Mouse (Mus musculus) heart, embryonic 16.5 days (tissue): ENCODE results near the gene Eif3m. TPM values are rescaled to one million over a fixed set of nuclear protein-coding genes. Genes with fewer than 3 reads are reported as not detected.
"Not testable (repeated sequence)": the region's sequence is repeated elsewhere in the genome, so short reads cannot be mapped to it uniquely, and the experiment has no call there.

Experiments
- ATAC-seq: fragments of 200-750 bp; cut with Nextera tagmentation; replicated peaks from 2 replicates; pipeline ENCODE4 v1.8.0; 2017; ENCODE audit warnings: moderate number of reproducible peaks; ENCODE audit not compliant: insufficient read depth, low FRiP score; ENCODE audit errors: extremely low read depth
- H3K27ac ChIP-seq: fragments of 300-500 bp; sonication (generic); 2 replicates; pipeline ENCODE4 v1.5.1; 2014; ENCODE audit warnings: mild to moderate bottlenecking, low read length, control low read depth, moderate library complexity
- H3K27me3 ChIP-seq: fragments of 300-500 bp; sonication (generic); 2 replicates; pipeline ENCODE4 v1.6.1; 2014; ENCODE audit warnings: low read length, mixed read lengths; ENCODE audit not compliant: control insufficient read depth, insufficient read depth
- H3K36me3 ChIP-seq: fragments of 300-500 bp; sonication (generic); 2 replicates; pipeline ENCODE4 v1.6.1; 2014; ENCODE audit not compliant: control insufficient read depth, insufficient read depth
- H3K4me1 ChIP-seq: fragments of 300-500 bp; sonication (generic); 2 replicates; pipeline ENCODE4 v1.6.1; 2014; ENCODE audit warnings: low read length, mixed read lengths; ENCODE audit not compliant: control insufficient read depth, insufficient read depth
- H3K4me2 ChIP-seq: fragments of 300-500 bp; sonication (generic); 2 replicates; pipeline ENCODE4 v1.6.1; 2014; ENCODE audit warnings: low read depth, mild to moderate bottlenecking, control low read depth, low read length
- H3K4me3 ChIP-seq: fragments of 300-500 bp; sonication (generic); 2 replicates; pipeline ENCODE4 v1.5.1; 2014; ENCODE audit warnings: mild to moderate bottlenecking, control low read depth, low read length
- H3K9ac ChIP-seq: fragments of 300-500 bp; sonication (generic); 2 replicates; pipeline ENCODE4 v1.6.1; 2014; ENCODE audit warnings: low read length, control low read depth
- H3K9me3 ChIP-seq: fragments of 300-500 bp; sonication (generic); replicated peaks from 2 replicates; pipeline ENCODE4 v1.6.1; 2016; ENCODE audit warnings: low read length; ENCODE audit not compliant: control insufficient read depth
- WGBS: fragments of 180-500 bp; shearing (Covaris S2); extraction: QIAGEN DNeasy Blood & Tissue Kit; methylation state at CpG from one replicate; pipeline ENCODE4 v1.1.7; 2014; 5-methylcytosine and 5-hydroxymethylcytosine counted together
- polyA plus RNA-seq: library from polyadenylated mRNA; unstranded; fragments of >200 nt; fragmentation: Nextera tagmentation; extraction: Ambion mirVana; gene quantifications from 2 replicates; pipeline ENCODE4 v1.2.1, GENCODE M21; 2015

The Eif3m gene
- polyA plus RNA-seq, 1 experiment from 2014 or later: 214 TPM

DNA sequence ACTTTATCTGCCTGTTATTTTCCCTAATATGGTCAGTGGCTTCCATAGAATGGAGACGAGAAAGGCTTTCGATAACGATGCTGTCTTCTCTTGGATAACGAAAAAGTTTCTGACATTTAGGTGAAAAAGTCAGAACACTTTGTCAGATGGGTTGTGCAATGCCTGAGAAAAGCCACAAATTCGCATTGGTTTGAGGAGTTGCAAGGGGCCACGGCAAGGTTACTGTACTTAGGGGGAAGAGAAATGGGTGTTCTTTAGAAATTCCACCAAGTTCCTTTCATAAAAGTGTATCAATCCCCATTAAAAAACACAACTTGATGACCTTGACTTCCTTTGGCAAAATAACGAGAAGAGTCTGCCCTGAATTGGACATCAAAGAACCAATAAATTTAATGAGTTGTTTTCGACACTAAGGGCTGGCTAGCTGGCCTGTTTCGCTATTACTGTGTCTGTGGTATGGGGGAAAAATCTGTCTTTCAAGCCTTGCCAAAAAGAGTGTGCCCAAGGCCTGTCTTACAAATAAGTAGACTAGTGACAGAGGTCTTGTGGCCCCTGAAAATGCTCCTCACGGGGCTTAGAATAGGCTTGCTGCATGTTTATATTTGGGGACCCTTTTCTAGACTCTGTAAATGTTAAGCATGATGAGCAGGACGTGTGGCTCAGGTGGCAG is 19.7 kb upstream of the Eif3m start:
- 75% methylated on average over 11 of the region's 11 CpGs for WGBS
- no peaks in the 10 kb centered on the region for H3K9me3 ChIP-seq
- no peaks in the 10 kb centered on the region for H3K4me1 ChIP-seq
- no peak overlapping the region for H3K27ac ChIP-seq
- no peak for ATAC-seq
- H3K9ac ChIP-seq: no peak overlapping the region
- no peaks in the 10 kb centered on the region for H3K36me3 ChIP-seq
- H3K4me3 ChIP-seq: no peak overlapping the region
- H3K27me3 ChIP-seq: no peaks in the 10 kb centered on the region
- no peak overlapping the region for H3K4me2 ChIP-seq

DNA sequence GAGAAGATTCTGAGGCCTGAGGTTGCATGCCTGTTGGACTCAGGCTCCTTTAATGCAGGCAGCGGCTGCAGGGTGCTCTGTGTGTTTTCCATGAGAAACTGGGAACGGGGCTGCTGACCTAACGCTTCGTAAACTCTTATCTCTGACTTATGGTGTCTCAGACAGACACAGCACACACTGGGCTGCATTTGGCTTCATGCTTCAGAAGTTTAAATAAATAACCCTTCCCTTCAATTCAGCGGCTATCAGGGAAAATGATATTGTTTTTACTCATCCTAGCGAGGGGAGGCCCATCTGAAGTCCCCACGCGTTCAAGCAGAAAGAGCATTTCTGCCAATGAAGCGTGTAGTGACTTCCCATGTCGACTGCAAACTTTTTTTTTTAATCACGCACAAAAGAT is 19.1 kb upstream of the Eif3m start:
- H3K4me3 ChIP-seq: no peak overlapping the region
- no peaks in the 10 kb centered on the region for H3K36me3 ChIP-seq
- WGBS: 49% methylated on average over 11 of the region's 11 CpGs
- no peak for ATAC-seq
- no peak overlapping the region for H3K4me2 ChIP-seq
- H3K4me1 ChIP-seq: no peaks in the 10 kb centered on the region
- no peak overlapping the region for H3K27ac ChIP-seq
- no peaks in the 10 kb centered on the region for H3K9me3 ChIP-seq
- H3K27me3 ChIP-seq: no peaks in the 10 kb centered on the region
- H3K9ac ChIP-seq: no peak overlapping the region

DNA sequence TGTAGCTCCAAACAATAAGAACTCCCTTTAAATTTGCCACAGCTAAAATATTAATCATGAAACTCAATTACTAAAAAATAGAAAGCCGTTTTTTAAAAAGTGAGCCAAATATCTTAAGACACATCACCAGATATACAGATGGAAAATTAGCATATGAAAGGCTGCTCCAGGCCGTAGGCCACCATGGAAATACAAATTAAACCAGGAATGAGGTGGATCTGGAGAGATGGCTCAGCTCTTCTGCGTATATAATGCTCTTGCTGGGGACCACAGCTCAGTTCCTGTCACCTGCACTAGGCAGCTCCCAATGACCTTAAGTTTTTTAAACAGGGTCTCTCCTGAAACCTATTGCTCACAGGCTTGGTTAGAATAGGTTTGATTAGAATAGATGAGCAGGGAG is 17.2 kb upstream of the Eif3m start:
- no peak overlapping the region for H3K9ac ChIP-seq
- ATAC-seq: no peak
- H3K4me1 ChIP-seq: no peaks in the 10 kb centered on the region
- no peaks in the 10 kb centered on the region for H3K36me3 ChIP-seq
- no peaks in the 10 kb centered on the region for H3K9me3 ChIP-seq
- H3K27me3 ChIP-seq: no peaks in the 10 kb centered on the region
- H3K4me3 ChIP-seq: no peak overlapping the region
- no peak overlapping the region for H3K27ac ChIP-seq
- no peak overlapping the region for H3K4me2 ChIP-seq
- WGBS: 88% methylated on average over 3 of the region's 3 CpGs

DNA sequence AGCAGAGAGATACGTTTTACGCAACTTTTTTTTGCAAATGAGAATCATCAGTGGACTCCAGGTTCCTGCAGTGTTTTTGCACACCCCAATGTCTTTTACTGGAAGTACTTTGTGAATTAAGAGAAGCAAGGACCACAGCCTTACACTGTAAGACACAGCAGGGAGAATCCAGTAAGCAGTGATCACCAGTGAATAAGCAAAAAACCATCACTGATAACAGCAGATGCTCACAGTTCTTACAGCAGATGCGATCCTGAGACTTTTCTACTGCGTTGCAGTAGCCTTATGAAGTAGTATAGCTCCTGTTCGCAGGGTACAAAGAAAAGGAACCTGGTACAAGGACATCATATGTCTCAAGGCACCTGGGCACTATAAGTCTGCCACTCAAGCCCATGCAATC is 13.6 kb upstream of the Eif3m start:
- Histone ChIP-seq H3K36me3 (no peaks in the 10 kb centered on the region), H3K4me2 (no peak overlapping the region), H3K4me3 (no peak overlapping the region), H3K27ac (no peak overlapping the region), H3K4me1 (0 out of 2 replicates have a peak, but pooled peaks cover 3% of the 10 kb centered on the region), H3K9me3 (no peaks in the 10 kb centered on the region), H3K9ac (no peak overlapping the region), H3K27me3 (no peaks in the 10 kb centered on the region)
- WGBS: 84% methylated on average over 5 of the region's 5 CpGs
- no peak for ATAC-seq

DNA sequence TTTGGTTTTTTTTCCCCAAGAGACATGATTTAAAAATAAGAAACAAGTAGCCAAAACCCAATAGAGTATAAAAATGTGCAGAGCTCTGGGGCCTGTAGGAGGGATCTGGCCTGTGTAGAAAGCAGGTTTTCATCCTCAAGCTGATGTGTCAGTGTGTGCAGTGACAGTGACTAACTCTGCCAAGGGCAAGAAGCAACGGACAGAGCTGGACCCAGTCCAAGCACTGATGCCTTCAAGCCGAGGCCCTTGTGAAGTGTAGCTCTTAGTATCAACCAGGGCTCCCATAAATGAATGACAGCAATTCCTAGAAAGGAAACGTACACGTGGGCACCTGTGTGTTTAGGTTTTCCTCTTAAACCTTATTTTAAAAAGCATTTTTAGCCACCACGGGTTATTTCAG is 11.9 kb upstream of the Eif3m start:
- no peak overlapping the region for H3K4me2 ChIP-seq
- no peak overlapping the region for H3K27ac ChIP-seq
- H3K9me3 ChIP-seq: no peaks in the 10 kb centered on the region
- WGBS: 34% methylated on average over 5 of the region's 5 CpGs
- H3K27me3 ChIP-seq: no peaks in the 10 kb centered on the region
- no peaks in the 10 kb centered on the region for H3K36me3 ChIP-seq
- H3K4me1 ChIP-seq: 0 out of 2 replicates have a peak, but pooled peaks cover 3% of the 10 kb centered on the region
- ATAC-seq: no peak
- H3K9ac ChIP-seq: no peak overlapping the region
- H3K4me3 ChIP-seq: no peak overlapping the region

DNA sequence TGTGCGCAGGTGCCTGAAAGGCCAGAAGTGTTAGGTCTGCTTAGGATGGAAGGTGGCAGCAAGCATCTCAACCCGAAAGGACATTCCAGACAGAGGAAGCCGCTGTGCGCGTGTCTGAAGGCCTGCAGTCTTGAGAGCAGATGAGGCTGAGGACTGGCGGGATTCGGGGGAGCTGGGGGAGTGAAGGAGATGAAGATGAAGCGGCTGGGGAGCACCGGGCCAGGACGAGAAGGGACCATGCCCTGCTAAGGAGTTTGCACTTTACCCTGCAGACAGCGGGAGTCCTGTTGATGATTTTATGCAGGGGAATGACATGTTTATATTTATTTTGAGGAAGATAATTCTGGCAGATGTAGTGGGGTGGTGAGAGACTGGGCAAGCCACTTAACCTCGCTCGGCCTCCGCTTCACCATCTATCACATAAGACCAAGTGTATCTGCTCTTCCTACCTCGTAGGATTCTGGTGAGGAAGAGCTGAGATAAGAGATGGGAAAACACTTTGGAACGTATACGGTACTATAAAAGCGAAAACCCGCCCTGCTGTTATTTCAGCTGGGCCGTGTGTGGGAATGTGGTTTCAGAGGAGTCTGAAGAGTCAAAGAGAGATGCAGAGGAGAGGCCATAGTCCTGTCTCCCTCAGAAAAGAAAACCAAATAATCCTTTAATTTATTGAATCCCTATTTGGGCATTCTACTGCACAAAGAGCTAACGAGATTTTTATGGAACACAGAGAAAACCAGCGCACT is 10.2 kb upstream of the Eif3m start:
- no peak for ATAC-seq
- H3K27ac ChIP-seq: no peak overlapping the region
- H3K4me1 ChIP-seq: 0 out of 2 replicates have a peak, but pooled peaks cover 5% of the 10 kb centered on the region
- H3K4me3 ChIP-seq: no peak overlapping the region
- WGBS: 63% methylated on average over 22 of the region's 22 CpGs
- H3K9ac ChIP-seq: no peak overlapping the region
- H3K27me3 ChIP-seq: no peaks in the 10 kb centered on the region
- H3K9me3 ChIP-seq: no peaks in the 10 kb centered on the region
- no peaks in the 10 kb centered on the region for H3K36me3 ChIP-seq
- no peak overlapping the region for H3K4me2 ChIP-seq

DNA sequence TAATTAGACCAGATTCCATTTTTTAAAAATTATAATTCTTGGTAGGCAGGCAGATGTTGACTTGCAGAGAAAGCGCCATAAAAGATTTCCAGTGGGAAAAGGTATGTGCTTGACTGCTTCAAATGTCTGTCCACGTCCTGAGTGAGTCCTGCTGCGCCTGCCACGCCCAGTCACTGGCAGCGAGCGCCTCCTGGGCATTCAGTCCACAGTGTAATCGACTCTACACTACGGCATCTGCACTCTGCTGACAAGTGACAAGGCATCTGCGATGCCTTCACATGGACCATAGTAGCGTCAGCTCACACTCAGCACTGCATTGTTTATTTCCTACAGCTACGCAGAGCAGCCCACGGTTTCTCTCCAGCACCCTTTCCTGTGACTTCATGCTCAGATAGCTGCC is 8.7 kb upstream of the Eif3m start:
- H3K36me3 ChIP-seq, H3K4me3 ChIP-seq, H3K9me3 ChIP-seq, H3K4me2 ChIP-seq, H3K27me3 ChIP-seq, H3K27ac ChIP-seq, H3K9ac ChIP-seq, H3K4me1 ChIP-seq: not testable (repeated sequence)
- ATAC-seq: peak; percentile 37; the same call in 1 of the 2 replicates
- 39% methylated on average over 11 of the region's 12 CpGs for WGBS

DNA sequence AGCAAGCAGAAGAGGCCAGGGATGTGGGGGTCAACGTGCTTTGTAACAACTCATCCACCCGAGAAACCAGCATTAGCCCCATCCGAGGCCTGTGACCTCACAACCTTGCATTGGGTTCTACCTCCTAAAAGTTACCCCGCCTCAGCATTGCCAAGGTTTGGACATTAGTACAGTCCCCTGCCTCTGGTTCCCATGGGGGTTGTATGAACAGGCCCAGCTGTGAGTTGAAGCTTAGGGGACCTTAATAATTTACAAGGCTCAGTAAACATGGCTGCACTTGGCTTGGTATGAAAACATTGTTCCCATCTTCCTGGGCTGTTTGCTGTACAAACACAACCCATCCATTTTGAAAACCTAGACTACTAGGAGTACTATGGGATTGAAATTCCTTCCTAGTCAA is 6.9 kb upstream of the Eif3m start:
- 70% methylated on average over 4 of the region's 4 CpGs for WGBS
- no peak overlapping the region for H3K4me3 ChIP-seq
- no peaks in the 10 kb centered on the region for H3K9me3 ChIP-seq
- H3K4me1 ChIP-seq: 0 out of 2 replicates have a peak, but pooled peaks cover 3% of the 10 kb centered on the region
- no peaks in the 10 kb centered on the region for H3K27me3 ChIP-seq
- no peak for ATAC-seq
- no peak overlapping the region for H3K27ac ChIP-seq
- no peak overlapping the region for H3K9ac ChIP-seq
- no peaks in the 10 kb centered on the region for H3K36me3 ChIP-seq
- no peak overlapping the region for H3K4me2 ChIP-seq

DNA sequence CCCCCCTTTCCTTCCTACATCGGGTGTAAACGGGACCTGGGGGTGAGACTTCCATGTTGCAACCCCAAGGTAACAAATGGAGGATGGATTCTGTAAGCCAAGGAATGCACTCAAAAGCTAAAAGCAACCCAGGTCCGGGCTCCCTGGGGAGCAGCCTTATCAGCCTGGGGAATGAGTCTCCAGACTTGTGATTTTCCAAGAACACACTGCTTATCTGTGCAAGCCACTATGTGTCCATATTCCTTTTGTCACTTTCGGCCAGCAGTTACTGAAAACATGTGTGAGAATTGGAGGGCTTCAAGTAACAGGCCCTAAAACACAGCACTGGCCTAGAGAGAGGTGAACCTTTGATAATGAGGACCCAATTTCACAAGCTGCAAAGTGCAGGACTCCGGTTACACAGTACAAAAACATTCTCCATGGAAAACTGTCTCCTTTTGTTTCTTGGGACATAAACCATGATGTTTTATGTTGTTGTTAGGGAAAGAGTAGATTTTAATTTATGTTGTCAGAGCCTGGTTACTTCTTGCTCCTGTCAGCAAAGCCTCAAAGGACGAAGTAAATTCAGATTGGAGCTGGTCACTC is 6.2 kb upstream of the Eif3m start:
- ATAC-seq: peak; percentile 46
- WGBS: 40% methylated on average over 6 of the region's 6 CpGs
- no peaks in the 10 kb centered on the region for H3K27me3 ChIP-seq
- H3K27ac ChIP-seq: no peak overlapping the region; the same call in 1 of the 2 replicates
- no peak overlapping the region for H3K4me3 ChIP-seq
- H3K4me2 ChIP-seq: no peak overlapping the region
- H3K4me1 ChIP-seq: 0 out of 2 replicates have a peak, but pooled peaks cover 2% of the 10 kb centered on the region
- H3K36me3 ChIP-seq: no peaks in the 10 kb centered on the region
- no peak overlapping the region for H3K9ac ChIP-seq
- H3K9me3 ChIP-seq: no peaks in the 10 kb centered on the region
